Mouse (Mus musculus): ENCODE measurements around the gene 4931422A03Rik.

DNA sequence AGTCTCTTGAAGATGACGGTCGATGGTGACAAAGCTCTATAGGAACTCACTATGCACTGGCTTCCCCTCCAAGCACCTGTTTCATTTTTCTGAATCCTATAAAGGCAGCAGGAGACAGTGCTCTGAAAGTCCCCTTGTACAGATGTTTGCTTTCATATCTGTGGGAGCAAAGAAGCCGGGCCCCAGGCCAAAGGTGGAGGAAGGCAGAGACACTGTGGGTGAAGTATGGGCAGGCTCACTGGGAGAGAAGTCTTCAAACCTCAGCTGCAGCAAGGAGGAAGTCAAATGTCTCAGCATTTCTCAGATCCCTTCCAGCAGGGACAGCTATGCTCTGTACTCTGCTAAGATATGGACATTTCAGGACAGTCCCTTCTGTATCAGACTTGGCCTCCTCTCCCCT lies 62.8 kb downstream of the 4931422A03Rik start:
- TF ChIP-seq CTCF (conservative IDR thresholded peaks at IDR 0.05; ENCODE audit: low read length) = no peak
- no peak for TF ChIP-seq POU5F1 (IDR thresholded peaks at IDR 0.05; ENCODE audit: borderline replicate concordance, low read length)

Data from E14TG2a.4 (cell line).